Mouse (Mus musculus): ENCODE measurements at regions not wholly inside any gene's neighbourhood (a gene's known extent, or its start where the extent isn't known, plus 50 kb on each side); places are given as distances from the start of the nearest gene placed in this dataset.

DNA sequence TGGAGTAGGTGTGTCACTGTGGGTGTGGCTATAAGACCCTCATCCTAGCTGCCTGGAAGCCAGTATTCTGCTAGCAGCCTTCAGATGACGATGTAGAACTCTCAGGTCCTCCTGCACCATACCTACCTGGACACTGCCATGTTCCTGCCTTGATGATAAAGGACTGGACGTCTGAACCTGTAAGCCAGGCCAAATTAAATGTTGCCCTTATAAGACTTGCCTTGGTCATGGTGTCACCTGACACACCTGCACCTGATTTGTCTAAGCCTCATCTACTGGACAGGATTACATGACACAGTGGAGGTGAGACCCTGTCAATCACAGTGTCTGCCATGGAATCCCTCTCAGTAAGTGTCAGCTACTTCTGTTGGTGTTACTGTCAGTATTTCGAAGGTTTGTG is 92.5 kb upstream of the Pgrmc2 start:
- Histone ChIP-seq H3K4me1 (peaks cover 72% of the 10 kb centered on the region), H3K9ac (no peak overlapping the region), H3K4me2 (no peak overlapping the region), H3K27me3 (replicated peaks) (no peaks in the 10 kb centered on the region; the same call in 1 of the 2 replicates), H3K27ac (no peak overlapping the region), H3K9me3 (replicated peaks) (no peaks in the 10 kb centered on the region), H3K4me3 (no peak overlapping the region), H3K36me3 (no peaks in the 10 kb centered on the region)
- no peak for ATAC-seq
- WGBS (ENCODE audit: insufficient replicate concordance): 69% methylated on average over 3 of the region's 3 CpGs

DNA sequence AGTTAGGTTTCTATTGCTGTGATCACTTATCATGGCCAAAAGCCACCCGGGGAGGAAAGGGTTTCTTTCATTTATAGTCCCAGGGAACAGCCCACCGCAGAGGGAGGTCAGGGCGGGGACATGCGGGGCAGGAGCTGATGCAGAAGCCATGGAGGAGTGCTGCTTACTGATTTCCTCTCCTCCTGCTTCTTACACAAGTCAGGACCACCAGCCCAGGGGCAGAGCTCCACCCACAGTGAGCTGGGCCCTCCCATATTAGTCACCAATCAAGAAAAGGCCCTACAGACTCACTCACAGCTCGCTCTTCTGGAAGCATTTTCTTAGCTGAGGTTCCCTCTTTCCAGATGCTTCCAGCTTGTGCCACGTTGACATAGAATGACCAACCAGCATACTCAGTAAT is 90.7 kb upstream of the Pgrmc2 start:
- no peak overlapping the region for H3K27ac ChIP-seq
- no peak overlapping the region for H3K9ac ChIP-seq
- no peaks in the 10 kb centered on the region for H3K9me3 ChIP-seq (replicated peaks)
- ATAC-seq: no peak
- H3K4me3 ChIP-seq: no peak overlapping the region
- no peaks in the 10 kb centered on the region for H3K27me3 ChIP-seq (replicated peaks)
- WGBS (ENCODE audit: insufficient replicate concordance): 48% methylated on average over 6 of the region's 6 CpGs
- no peaks in the 10 kb centered on the region for H3K36me3 ChIP-seq
- no peak overlapping the region for H3K4me2 ChIP-seq
- peaks cover 72% of the 10 kb centered on the region for H3K4me1 ChIP-seq

DNA sequence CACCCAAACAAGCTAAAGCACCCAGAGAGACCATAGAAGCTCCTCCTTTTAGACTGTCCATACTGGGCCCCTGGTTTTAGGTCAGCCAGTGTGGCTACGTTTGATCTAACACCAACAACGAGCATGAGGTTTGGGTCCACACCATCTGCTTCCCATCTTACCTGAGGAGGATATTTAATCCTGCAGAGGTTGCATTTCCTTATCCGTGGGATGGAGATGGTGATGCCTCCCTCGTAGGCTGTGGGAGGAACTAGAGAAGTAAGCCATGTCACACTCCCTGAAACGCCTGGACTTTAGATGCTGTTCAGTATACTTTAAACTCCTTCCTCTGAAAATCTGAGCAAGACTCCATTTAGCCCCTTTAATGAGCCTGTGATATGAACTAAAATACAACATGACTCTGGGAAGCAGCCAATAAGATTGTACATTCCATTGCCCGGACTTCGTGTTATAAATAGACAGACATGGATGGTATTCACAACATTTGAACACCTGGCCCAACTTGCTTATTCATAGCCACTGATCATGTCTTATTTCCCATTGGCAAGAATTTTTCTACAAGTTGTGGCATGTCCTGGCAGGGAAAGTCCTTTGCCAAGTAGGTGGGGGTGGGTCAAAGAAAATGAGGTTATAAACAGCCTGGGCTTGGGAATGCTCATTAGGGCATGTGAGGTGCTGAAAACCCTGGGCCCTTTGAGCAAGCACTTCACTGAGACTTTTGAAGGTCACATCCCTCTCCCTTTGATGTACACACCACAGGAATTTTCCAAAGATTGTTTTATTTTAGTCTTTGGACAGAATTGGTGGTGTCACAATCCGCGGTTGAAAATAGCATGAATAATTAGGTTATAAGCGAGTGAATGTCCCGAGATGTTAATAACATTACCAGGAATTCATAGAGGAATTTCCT is 89.7 kb upstream of the Pgrmc2 start:
- Histone ChIP-seq H3K4me1 (peaks cover 68% of the 10 kb centered on the region), H3K4me2 (no peak overlapping the region), H3K27ac (peak overlapping the region; percentile 99), H3K36me3 (no peaks in the 10 kb centered on the region), H3K9ac (no peak overlapping the region), H3K4me3 (no peak overlapping the region), H3K27me3 (replicated peaks) (no peaks in the 10 kb centered on the region), H3K9me3 (replicated peaks) (no peaks in the 10 kb centered on the region)
- 72% methylated on average over 11 of the region's 11 CpGs for WGBS (ENCODE audit: insufficient replicate concordance)
- no peak for ATAC-seq

DNA sequence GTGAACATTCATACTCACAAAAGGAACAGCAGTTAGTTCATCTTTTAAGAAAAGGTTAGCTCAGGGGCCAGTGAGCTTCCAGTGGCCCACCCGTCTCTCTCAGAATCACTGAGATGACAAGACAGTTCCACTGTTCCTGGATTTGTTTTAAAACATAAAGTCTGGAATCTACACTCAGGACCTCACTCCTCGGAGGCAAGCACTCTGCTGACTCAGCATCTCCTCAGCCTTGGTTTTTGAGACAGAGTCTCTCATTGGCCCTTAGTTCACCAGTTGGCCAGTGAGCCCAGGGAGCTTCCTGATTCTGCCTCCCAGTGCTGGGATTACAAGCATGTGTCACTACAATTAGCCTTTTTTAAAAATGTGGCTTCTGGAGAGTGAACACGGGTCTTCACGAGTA is 88.9 kb upstream of the Pgrmc2 start:
- Histone ChIP-seq H3K27ac (peak overlapping the region; percentile 99), H3K4me1 (peaks cover 67% of the 10 kb centered on the region), H3K36me3 (no peaks in the 10 kb centered on the region), H3K4me2 (no peak overlapping the region), H3K27me3 (replicated peaks) (no peaks in the 10 kb centered on the region), H3K9ac (0 out of 2 replicates have a peak overlapping the region, but pooled peaks have one; percentile 10), H3K4me3 (no peak overlapping the region), H3K9me3 (replicated peaks) (no peaks in the 10 kb centered on the region)
- 81% methylated on average over 4 of the region's 4 CpGs for WGBS (ENCODE audit: insufficient replicate concordance)
- ATAC-seq: no peak

DNA sequence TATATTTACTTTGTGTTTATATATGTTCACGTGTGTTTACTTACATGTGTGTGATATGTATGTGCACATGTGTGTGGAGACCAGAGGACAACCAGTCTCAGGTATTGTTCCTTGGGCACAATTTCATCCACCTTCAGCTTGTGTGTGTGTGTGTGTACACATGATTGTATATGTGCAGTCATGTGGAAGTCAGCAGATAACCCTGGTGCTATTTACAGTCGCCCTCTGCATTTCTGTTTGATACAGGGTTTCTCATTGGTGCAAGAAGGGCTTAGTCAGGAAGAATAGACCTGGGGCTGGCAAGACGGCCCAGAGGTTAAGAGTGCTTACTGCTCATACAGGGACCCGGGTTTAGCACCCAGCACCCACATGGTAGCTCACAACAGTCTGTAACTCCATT is 88.5 kb upstream of the Pgrmc2 start:
- H3K27ac ChIP-seq: peak overlapping the region; percentile 99
- H3K27me3 ChIP-seq (replicated peaks): no peaks in the 10 kb centered on the region
- no peaks in the 10 kb centered on the region for H3K36me3 ChIP-seq
- 69% methylated on average over 4 of the region's 4 CpGs for WGBS (ENCODE audit: insufficient replicate concordance)
- no peak overlapping the region for H3K4me2 ChIP-seq
- peak; percentile 57 for ATAC-seq
- H3K4me1 ChIP-seq: peaks cover 69% of the 10 kb centered on the region
- no peaks in the 10 kb centered on the region for H3K9me3 ChIP-seq (replicated peaks)
- 0 out of 2 replicates have a peak overlapping the region, but pooled peaks have one; percentile 10 for H3K9ac ChIP-seq
- H3K4me3 ChIP-seq: no peak overlapping the region

DNA sequence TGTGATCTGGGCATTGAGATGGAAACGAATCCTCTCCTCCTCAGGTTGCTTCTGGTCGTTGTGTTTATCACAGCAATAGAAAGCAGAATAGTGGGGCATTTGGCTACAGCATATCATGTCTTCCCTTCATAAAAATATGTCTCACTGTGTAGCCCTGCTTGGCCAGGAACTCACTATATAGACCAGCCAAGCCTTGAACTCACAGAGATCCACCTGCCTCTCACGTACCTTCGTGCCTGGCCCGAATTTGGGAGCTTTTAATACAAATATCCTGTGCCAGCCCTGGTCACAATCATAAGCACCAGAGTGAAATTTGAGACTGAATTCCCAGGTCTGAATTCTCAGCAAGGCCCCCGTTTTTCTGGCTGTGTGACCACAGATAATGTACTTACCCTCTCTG is 87.7 kb upstream of the Pgrmc2 start:
- no peaks in the 10 kb centered on the region for H3K9me3 ChIP-seq (replicated peaks)
- 63% methylated on average over 6 of the region's 6 CpGs for WGBS (ENCODE audit: insufficient replicate concordance)
- no peak overlapping the region for H3K4me3 ChIP-seq
- H3K36me3 ChIP-seq: no peaks in the 10 kb centered on the region
- peaks cover 74% of the 10 kb centered on the region for H3K4me1 ChIP-seq
- H3K9ac ChIP-seq: peak overlapping the region; percentile 37
- ATAC-seq: no peak
- peak overlapping the region; percentile 99 for H3K27ac ChIP-seq
- H3K27me3 ChIP-seq (replicated peaks): no peaks in the 10 kb centered on the region
- H3K4me2 ChIP-seq: no peak overlapping the region

DNA sequence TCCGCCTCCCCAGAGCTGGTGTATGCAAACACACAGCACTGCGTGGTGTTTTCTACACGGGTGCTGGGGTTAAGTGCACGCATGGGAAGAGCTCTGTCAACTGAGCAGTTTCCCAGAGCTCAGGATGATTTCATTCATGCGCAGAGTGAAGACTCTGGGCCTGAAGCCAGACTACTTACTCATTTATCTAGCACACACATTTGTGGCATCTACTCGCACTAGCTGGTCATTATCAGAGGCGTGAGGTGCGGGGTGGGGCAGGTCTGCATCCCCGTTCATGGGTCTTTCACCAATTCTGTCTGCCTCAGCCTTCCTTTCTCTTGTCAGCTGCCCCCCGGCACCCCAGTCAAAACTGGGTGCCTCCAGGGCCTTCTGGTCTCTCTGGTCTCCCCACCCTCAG is 86.6 kb upstream of the Pgrmc2 start:
- Histone ChIP-seq H3K4me3 (no peak overlapping the region), H3K36me3 (no peaks in the 10 kb centered on the region), H3K27me3 (replicated peaks) (no peaks in the 10 kb centered on the region), H3K9ac (peak overlapping the region; percentile 37), H3K27ac (peak overlapping the region; percentile 99), H3K4me2 (peak overlapping the region; percentile 59), H3K4me1 (peaks cover 85% of the 10 kb centered on the region), H3K9me3 (replicated peaks) (no peaks in the 10 kb centered on the region)
- 30% methylated on average over 10 of the region's 10 CpGs for WGBS (ENCODE audit: insufficient replicate concordance)
- ATAC-seq: peak; percentile 97

DNA sequence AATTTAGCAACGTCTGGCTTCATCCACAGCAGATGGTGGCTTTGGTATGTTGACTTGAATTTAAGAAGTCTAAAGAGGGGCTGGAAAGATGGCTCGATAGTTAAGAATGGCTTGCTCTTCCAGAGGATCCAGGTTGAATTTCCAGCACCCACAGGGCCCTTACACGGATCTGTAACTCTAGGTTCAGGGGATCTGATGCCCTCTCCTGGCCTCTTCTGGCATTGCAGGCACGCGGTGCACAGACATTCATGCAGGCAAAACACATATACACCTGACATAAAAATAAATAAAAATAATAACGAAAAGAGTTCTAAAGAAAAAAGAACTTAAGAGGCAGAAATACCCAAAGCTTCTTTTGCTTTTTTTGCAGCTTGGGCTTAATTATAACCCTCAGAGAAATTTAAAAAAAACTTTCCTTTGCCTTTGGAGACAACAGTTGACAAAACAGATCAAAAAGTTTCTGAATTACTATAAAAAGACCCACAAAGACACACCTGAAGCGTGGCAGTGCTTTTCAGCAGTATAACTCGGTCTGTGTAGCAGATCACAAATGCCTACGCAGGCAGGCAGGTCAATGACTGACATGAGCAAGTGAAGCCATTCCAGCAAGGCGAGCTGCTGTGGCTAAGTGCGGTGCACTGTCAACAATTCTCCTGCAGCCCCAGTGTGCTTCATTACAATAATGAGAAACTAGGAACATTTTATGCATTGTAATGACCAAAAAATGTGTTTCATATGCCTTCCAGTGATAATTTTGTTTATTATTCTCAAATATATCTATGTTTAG is 85.5 kb upstream of the Pgrmc2 start:
- H3K4me2 ChIP-seq: peak overlapping the region; percentile 59; the same call in 1 of the 2 replicates
- no peak overlapping the region for H3K4me3 ChIP-seq
- no peaks in the 10 kb centered on the region for H3K27me3 ChIP-seq (replicated peaks)
- WGBS (ENCODE audit: insufficient replicate concordance): 77% methylated on average over 11 of the region's 11 CpGs
- no peaks in the 10 kb centered on the region for H3K9me3 ChIP-seq (replicated peaks)
- peaks cover 91% of the 10 kb centered on the region for H3K4me1 ChIP-seq
- H3K27ac ChIP-seq: peak overlapping the region; percentile 99
- no peak for ATAC-seq
- peak overlapping the region; percentile 29 for H3K9ac ChIP-seq
- no peaks in the 10 kb centered on the region for H3K36me3 ChIP-seq

DNA sequence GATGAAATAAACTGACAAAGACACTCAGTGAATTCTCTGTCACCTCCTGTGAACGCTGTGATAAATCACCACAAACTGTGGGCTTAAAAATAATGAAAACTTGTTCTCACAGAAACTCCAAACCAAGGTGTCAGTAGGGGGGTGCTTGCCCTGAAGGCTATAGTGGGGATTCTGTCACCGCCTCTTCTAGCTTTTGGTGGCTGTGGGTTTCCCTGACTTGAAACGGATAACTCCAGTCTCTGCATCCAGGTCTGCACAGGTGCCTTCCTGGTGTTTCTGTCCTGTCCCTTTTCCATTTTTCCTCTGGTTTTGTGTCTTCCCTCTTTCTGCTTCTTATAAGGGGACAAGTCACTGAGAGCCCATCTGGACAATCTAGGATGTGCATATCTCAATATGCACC is 84.6 kb upstream of the Pgrmc2 start:
- Histone ChIP-seq H3K4me3 (no peak overlapping the region), H3K27ac (no peak overlapping the region), H3K4me1 (peaks cover 91% of the 10 kb centered on the region), H3K9me3 (replicated peaks) (no peaks in the 10 kb centered on the region), H3K4me2 (no peak overlapping the region), H3K27me3 (replicated peaks) (no peaks in the 10 kb centered on the region), H3K9ac (no peak overlapping the region), H3K36me3 (no peaks in the 10 kb centered on the region)
- 90% methylated on average over 3 of the region's 3 CpGs for WGBS (ENCODE audit: insufficient replicate concordance)
- ATAC-seq: no peak

DNA sequence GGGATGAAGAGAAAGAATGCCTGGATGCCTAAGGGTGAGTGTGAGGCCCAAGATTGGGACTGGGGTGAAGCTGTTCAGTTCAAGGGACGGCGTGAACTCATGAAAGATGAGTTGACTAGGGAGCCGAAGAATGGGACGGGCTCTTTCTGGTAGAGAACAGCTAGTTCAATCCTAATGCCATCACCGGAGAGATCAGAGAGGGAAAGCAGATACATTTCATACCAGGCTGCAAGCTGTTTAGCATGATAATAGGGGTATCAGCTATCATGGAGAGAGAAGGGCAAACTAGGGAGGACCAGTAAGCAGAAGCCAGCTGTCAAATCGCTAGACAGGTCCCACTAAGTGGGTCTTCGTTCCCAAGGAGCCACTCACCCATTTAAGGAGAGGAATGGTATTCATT is 81.9 kb upstream of the Pgrmc2 start:
- no peak overlapping the region for H3K9ac ChIP-seq
- no peak for ATAC-seq
- WGBS (ENCODE audit: insufficient replicate concordance): 72% methylated on average over 7 of the region's 7 CpGs
- no peak overlapping the region for H3K4me3 ChIP-seq
- H3K27ac ChIP-seq: peak overlapping the region; percentile 66
- no peaks in the 10 kb centered on the region for H3K9me3 ChIP-seq (replicated peaks)
- peaks cover 66% of the 10 kb centered on the region for H3K4me1 ChIP-seq
- H3K36me3 ChIP-seq: no peaks in the 10 kb centered on the region
- no peaks in the 10 kb centered on the region for H3K27me3 ChIP-seq (replicated peaks)
- no peak overlapping the region for H3K4me2 ChIP-seq

DNA sequence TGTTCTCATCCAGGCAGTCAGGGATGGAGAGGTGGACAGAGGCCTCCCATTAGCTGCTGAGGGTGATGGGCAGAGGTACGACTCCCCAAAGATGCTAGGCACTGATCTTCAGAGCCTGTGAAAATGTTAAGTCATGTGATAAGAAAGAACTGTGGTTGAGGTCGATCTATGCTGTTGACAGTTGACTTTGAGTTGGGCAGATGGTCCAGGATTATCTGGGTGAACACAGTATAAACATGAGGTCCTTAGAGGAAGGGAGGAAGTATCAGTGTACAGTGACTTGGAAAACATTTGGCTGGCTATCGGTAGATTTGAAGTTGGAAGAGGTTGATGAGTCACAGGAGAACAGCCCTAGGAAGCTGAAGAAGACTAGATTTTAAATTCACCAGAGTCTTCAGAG is 80.9 kb upstream of the Pgrmc2 start:
- Histone ChIP-seq H3K27ac (peak overlapping the region; percentile 66), H3K27me3 (replicated peaks) (no peaks in the 10 kb centered on the region), H3K4me3 (no peak overlapping the region), H3K4me2 (no peak overlapping the region), H3K9ac (no peak overlapping the region), H3K9me3 (replicated peaks) (no peaks in the 10 kb centered on the region), H3K36me3 (no peaks in the 10 kb centered on the region), H3K4me1 (peaks cover 58% of the 10 kb centered on the region)
- ATAC-seq: peak; percentile 92
- 14% methylated on average over 3 of the region's 3 CpGs for WGBS (ENCODE audit: insufficient replicate concordance)

DNA sequence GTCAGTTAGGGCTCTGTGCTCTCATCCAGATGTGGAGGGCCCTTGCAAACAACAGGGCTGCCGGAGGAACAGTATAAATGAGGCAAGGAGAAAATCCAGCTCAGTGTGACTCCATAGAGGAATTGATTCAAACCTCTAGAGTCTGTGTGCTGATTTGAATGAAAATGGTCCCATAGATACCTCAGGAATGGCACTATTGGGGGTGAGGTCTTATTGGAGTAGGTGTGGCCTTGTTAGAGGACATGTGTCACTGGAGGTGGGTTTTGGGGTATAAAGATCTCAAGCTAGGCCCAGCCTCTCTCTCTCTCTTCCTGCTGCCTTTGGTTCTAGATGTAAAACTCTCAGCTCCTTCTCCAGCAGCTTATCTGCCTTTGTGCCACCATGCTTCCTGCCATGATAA is 79.7 kb upstream of the Pgrmc2 start:
- 83% methylated on average over 1 of the region's 1 CpGs for WGBS (ENCODE audit: insufficient replicate concordance)
- no peaks in the 10 kb centered on the region for H3K9me3 ChIP-seq (replicated peaks)
- no peak overlapping the region for H3K9ac ChIP-seq
- no peak for ATAC-seq
- peak overlapping the region; percentile 66; the same call in 1 of the 2 replicates for H3K27ac ChIP-seq
- H3K4me1 ChIP-seq: peaks cover 62% of the 10 kb centered on the region
- H3K27me3 ChIP-seq (replicated peaks): no peaks in the 10 kb centered on the region
- no peak overlapping the region for H3K4me2 ChIP-seq
- no peak overlapping the region for H3K4me3 ChIP-seq
- H3K36me3 ChIP-seq: no peaks in the 10 kb centered on the region

Measured in liver, embryonic 12.5 days (tissue).